Mouse (Mus musculus) MEL (cell line): ENCODE measurements around the gene Khk. TPM values are rescaled to one million over a fixed set of nuclear protein-coding genes. Genes with fewer than 3 reads are reported as not detected.

Experiments
- DNase-seq: peaks from one replicate; pipeline ENCODE4 v3.0.0; 2011; ENCODE audit warnings: low read depth, low spot score
- H3K27ac ChIP-seq: 2 replicates; pipeline ENCODE4 v1.5.1; 2012; ENCODE audit warnings: low read depth, mild to moderate bottlenecking, control low read depth, low read length, moderate library complexity; ENCODE audit not compliant: control insufficient read depth
- H3K27me3 ChIP-seq, 2 experiments: fragments of 150-350 bp in 1 of 2; sonication (generic) in 1 of 2; 2 replicates each; pipeline ENCODE4 v1.6.1; 2012; ENCODE audit warnings: low read length in 2 of 2, mild to moderate bottlenecking in 2 of 2, improper control_type of control experiment in 1 of 2, moderate library complexity in 1 of 2; ENCODE audit not compliant: insufficient read depth in 2 of 2, control insufficient read depth in 1 of 2
- H3K36me3 ChIP-seq, 2 experiments: 2 replicates each; pipeline ENCODE4 v1.6.1; 2012 to 2014; ENCODE audit warnings: low read length in 2 of 2, improper control_type of control experiment in 1 of 2, inconsistent platforms in 1 of 2, mild to moderate bottlenecking in 1 of 2; ENCODE audit not compliant: insufficient read depth in 2 of 2, control insufficient read depth in 1 of 2
- H3K4me1 ChIP-seq, 2 experiments: fragments of 150-350 bp in 1 of 2; sonication (generic) in 1 of 2; 2 replicates each; pipeline ENCODE4 v1.6.1; 2012; ENCODE audit warnings: low read length in 2 of 2, improper control_type of control experiment in 1 of 2, mild to moderate bottlenecking in 1 of 2; ENCODE audit not compliant: insufficient read depth in 2 of 2, control insufficient read depth in 1 of 2
- H3K4me3 ChIP-seq, 2 experiments: fragments of 150-350 bp in 1 of 2; sonication (generic) in 1 of 2; 2 replicates each; pipeline ENCODE4 v1.5.1; 2012; ENCODE audit warnings: low read depth in 2 of 2, low read length in 2 of 2, mild to moderate bottlenecking in 2 of 2, moderate library complexity in 2 of 2, control low read depth in 1 of 2, improper control_type of control experiment in 1 of 2; ENCODE audit not compliant: control insufficient read depth in 1 of 2, insufficient read depth in 1 of 2
- H3K79me2 ChIP-seq: 2 replicates; pipeline ENCODE4 v1.6.1; 2012; ENCODE audit warnings: mild to moderate bottlenecking, low read length, moderate library complexity; ENCODE audit not compliant: control insufficient read depth, poor library complexity, insufficient read depth
- H3K9ac ChIP-seq: 2 replicates; pipeline ENCODE4 v1.6.1; 2012; ENCODE audit warnings: low read depth, mild to moderate bottlenecking, control low read depth, low read length, moderate library complexity; ENCODE audit not compliant: control insufficient read depth, poor library complexity, severe bottlenecking
- H3K9me3 ChIP-seq: fragments of 150-350 bp; sonication (generic); replicated peaks from 2 replicates; pipeline ENCODE4 v1.6.1; 2012; ENCODE audit warnings: mild to moderate bottlenecking, low read length, improper control_type of control experiment, moderate library complexity; ENCODE audit not compliant: insufficient read depth
- CHD2 ChIP-seq: IDR thresholded peaks from 2 replicates; pipeline ENCODE4 v1.6.1; 2011; ENCODE audit warnings: low read length, improper control_type of control experiment
- CTCF ChIP-seq, 3 experiments: IDR thresholded peaks in 2 of 3; conservative IDR thresholded peaks in 1 of 3; 2 replicates each; pipeline ENCODE4 v1.5.1; 2011 to 2012; ENCODE audit warnings: low read length in 3 of 3, low read depth in 2 of 3, mild to moderate bottlenecking in 2 of 3, improper control_type of control experiment in 1 of 3, inconsistent platforms in 1 of 3, mixed read lengths in 1 of 3, moderate library complexity in 1 of 3; ENCODE audit not compliant: control insufficient read depth in 1 of 3, insufficient read depth in 1 of 3, poor library complexity in 1 of 3, severe bottlenecking in 1 of 3
- KAT2A ChIP-seq: conservative IDR thresholded peaks from 2 replicates; pipeline ENCODE4 v1.6.1; 2012; ENCODE audit warnings: low read depth, low read length, improper control_type of control experiment, inconsistent platforms
- MAFK ChIP-seq: IDR thresholded peaks from 2 replicates; pipeline ENCODE4 v1.6.1; 2011; ENCODE audit warnings: low read depth, mild to moderate bottlenecking, low read length, improper control_type of control experiment, borderline replicate concordance
- MAZ ChIP-seq: IDR thresholded peaks from 2 replicates; pipeline ENCODE4 v1.6.1; 2012; ENCODE audit warnings: low read depth, mild to moderate bottlenecking, inconsistent platforms, low read length, improper control_type of control experiment
- MEF2A ChIP-seq: IDR thresholded peaks from 2 replicates; pipeline ENCODE4 v1.6.1; 2014; ENCODE audit warnings: low read depth, mild to moderate bottlenecking, inconsistent platforms, low read length, improper control_type of control experiment; ENCODE audit not compliant: poor library complexity, insufficient replicate concordance, severe bottlenecking; ENCODE audit errors: extremely low read depth
- MYC ChIP-seq: IDR thresholded peaks from 2 replicates; pipeline ENCODE4 v1.6.1; 2011; ENCODE audit warnings: low read depth, mild to moderate bottlenecking, low read length, improper control_type of control experiment, moderate library complexity
- POLR2AphosphoS2 ChIP-seq: IDR thresholded peaks from 2 replicates; pipeline ENCODE4 v1.6.1; 2011; ENCODE audit warnings: low read length, improper control_type of control experiment
- POLR2AphosphoS5 ChIP-seq: IDR thresholded peaks from 2 replicates; pipeline ENCODE4 v1.6.1; 2012; ENCODE audit warnings: low read depth, borderline replicate concordance, mild to moderate bottlenecking, inconsistent platforms, low read length, moderate library complexity, mixed read lengths
- TAL1 ChIP-seq: IDR thresholded peaks from 2 replicates; pipeline ENCODE4 v1.6.1; 2012; ENCODE audit warnings: mild to moderate bottlenecking, inconsistent platforms, low read length, moderate library complexity, mixed read lengths
- TBP ChIP-seq: IDR thresholded peaks from 2 replicates; pipeline ENCODE4 v1.8.0; 2011; ENCODE audit warnings: low read depth, low read length, improper control_type of control experiment
- TCF12 ChIP-seq: IDR thresholded peaks from 2 replicates; pipeline ENCODE4 v1.6.1; 2014; ENCODE audit warnings: low read depth, mild to moderate bottlenecking, inconsistent platforms, low read length, improper control_type of control experiment, moderate library complexity
- USF2 ChIP-seq, 2 experiments: IDR thresholded peaks; 2 replicates each; pipeline ENCODE4 v1.6.1; 2011 to 2012; ENCODE audit warnings: improper control_type of control experiment in 2 of 2, low read length in 2 of 2, borderline replicate concordance in 1 of 2, inconsistent platforms in 1 of 2, low read depth in 1 of 2, mild to moderate bottlenecking in 1 of 2; ENCODE audit not compliant: insufficient read depth in 1 of 2
- ZNF384 ChIP-seq: IDR thresholded peaks from 2 replicates; pipeline ENCODE4 v1.6.1; 2012; ENCODE audit warnings: low read depth, mild to moderate bottlenecking, inconsistent platforms, low read length, improper control_type of control experiment
- polyA plus RNA-seq, 2 experiments: library from polyadenylated mRNA; stranded (reverse) in 1 of 2; unstranded in 1 of 2; fragments of >175 nt in 1 of 2; fragments of >200 nt in 1 of 2; gene quantifications; 2 replicates each; pipeline versions ENCODE4 v1.2.1 to v1.2.4; 2012; ENCODE audit warnings: low replicate concordance in 2 of 2, low read depth in 1 of 2; ENCODE audit not compliant: insufficient read length in 2 of 2, insufficient read depth in 1 of 2, missing spikeins in 1 of 2
- total RNA-seq: library from RNA; depleted of rRNA; stranded (reverse); fragments of 300-350 nt; gene quantifications from 2 replicates; pipeline ENCODE4 v1.2.3, GENCODE M21; 2012

Gene Khk
- total and polyA plus RNA-seq, 3 experiments, result 308 to 461 TPM; not detected in 1

GRCm38 (mm10) chr5:30961545-30962505 is 40.6 kb downstream of the Khk start (continued):
- TF ChIP-seq MAZ, result no peak
- TF ChIP-seq USF2 (IDR thresholded peaks at IDR 0.05; ENCODE audit: borderline replicate concordance in 1 of 2, insufficient read depth in 1 of 2, low read depth in 1 of 2, low read length in 2 of 2), result no peak
- TF ChIP-seq KAT2A, result no peak
- no peak for TF ChIP-seq POLR2AphosphoS2
- TF ChIP-seq, all 39 proteins: peak for 17

- H3K27me3 ChIP-seq, result 0 out of 4 replicates have a peak, but pooled peaks cover 0 to 2% of the 10 kb centered on the region in 2 experiments
- H3K4me1 ChIP-seq, result peaks cover 5 to 23% of the 10 kb centered on the region in 2 experiments
- no peak overlapping the region for H3K4me3 ChIP-seq
- TF ChIP-seq MEF2A, result no peak
- no peak for TF ChIP-seq TBP
- no peak for TF ChIP-seq TAL1
- no peaks in the 10 kb centered on the region for H3K9me3 ChIP-seq
- DNase-seq, result no peak
- peaks cover 0 to 23% of the 10 kb centered on the region in 2 experiments; a peak in 2 of 4 replicates for H3K36me3 ChIP-seq
- H3K79me2 ChIP-seq, result peaks cover 12% of the 10 kb centered on the region
- no peak overlapping the region for H3K27ac ChIP-seq
- H3K9ac ChIP-seq, result no peak overlapping the region
Observed at GRCm38 (mm10) chr5:30963916-30964315, 42.7 kb downstream of the Khk start.

GRCm38 (mm10) chr5:30966189-30966588 is 45.0 kb downstream of the Khk start:
- H3K27me3 ChIP-seq, result 0 out of 4 replicates have a peak, but pooled peaks cover 0 to 2% of the 10 kb centered on the region in 2 experiments
- no peak overlapping the region for H3K27ac ChIP-seq
- peaks cover 0 to 22% of the 10 kb centered on the region in 2 experiments; a peak in 2 of 4 replicates for H3K36me3 ChIP-seq
- H3K4me3 ChIP-seq, result no peak overlapping the region
- TF ChIP-seq TCF12 (no peak), ZNF384 (no peak), CHD2 (no peak), POLR2AphosphoS5 (no peak), USF2 (IDR thresholded peaks at IDR 0.05; ENCODE audit: borderline replicate concordance in 1 of 2, insufficient read depth in 1 of 2, low read depth in 1 of 2, low read length in 2 of 2) (no peak), CTCF (IDR thresholded peaks at IDR 0.05 in 2 of 3, conservative IDR thresholded peaks at IDR 0.05 in 1 of 3; ENCODE audit: control insufficient read depth in 1 of 3, insufficient read depth in 1 of 3, low read depth in 2 of 3, low read length in 3 of 3, poor library complexity in 1 of 3, severe bottlenecking in 1 of 3) (no peak), POLR2AphosphoS2 (no peak), MAFK (no peak), MYC (no peak)
- no peaks in the 10 kb centered on the region for H3K9me3 ChIP-seq
- H3K9ac ChIP-seq, result no peak overlapping the region
- no peak for DNase-seq
- peaks cover 2 to 31% of the 10 kb centered on the region in 2 experiments; a peak in 3 of 4 replicates for H3K4me1 ChIP-seq
- no peaks in the 10 kb centered on the region for H3K79me2 ChIP-seq
